In the genomic region with DNA sequence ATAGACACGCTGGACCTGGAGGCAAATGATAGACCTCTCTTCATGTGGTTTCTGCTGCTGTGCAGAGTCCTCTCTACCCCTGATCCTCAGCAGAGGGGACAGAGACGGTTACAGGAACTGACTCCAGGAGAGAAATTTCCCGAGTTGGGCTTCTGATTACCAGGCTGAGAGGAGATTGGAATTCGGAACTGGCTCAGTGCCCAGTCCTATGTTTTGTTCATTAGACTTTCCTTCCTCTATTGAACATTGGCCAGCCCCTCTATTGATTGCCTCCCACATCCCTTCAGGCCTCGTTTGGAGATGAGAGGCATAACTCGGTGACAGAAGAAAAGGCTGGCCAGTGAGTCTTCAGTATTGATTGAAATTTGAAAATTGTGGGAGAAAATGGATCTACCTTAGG, we compare ENCODE assay signal across 18 mouse cellular contexts.
DNase-seq lines count a peak whose midpoint lies in the region; TF ChIP-seq lines count a peak whose summit lies in the region.
"Had no signal": no experiment of that assay in that cellular context is flagged by ENCODE, and none has a peak within 500 bp of the region (broad histone marks: within the 10 kb centered on the region; RNA-seq: fewer than 3 reads in every experiment).

No protein-coding gene starts in this region.

- H3K9ac ChIP-seq in liver, adult 2 months (ENCODE audit: low read depth, low read length): no peak overlapping the region
- H3K9ac ChIP-seq: embryonic facial prominence, embryonic 12.5 days; liver, embryonic 14.5 days; midbrain, embryonic 12.5 days had no signal

- peak; percentile 18 for DNase-seq in gastrocnemius, postnatal 10 days
- no peak for DNase-seq in gastrocnemius, postnatal 25 days
- peak; percentile 12 for DNase-seq in liver, adult 2 months (ENCODE audit: extremely low read depth, low read depth, low spot score)
- no peak for DNase-seq in liver
- DNase-seq in ovary, postnatal 14 days (ENCODE audit: low spot score): peak; percentile 2
- no peak for DNase-seq in ovary, postnatal 36 days (ENCODE audit: low spot score)
- DNase-seq in lung, postnatal 14 days: peak; percentile 8
- no peak for DNase-seq in yolk sac, embryonic 10.5 days (ENCODE audit: low spot score)
- DNase-seq: adrenal gland, adult 2 months; cerebellum, adult 8-10 months; thymus, postnatal 14 days had no signal

- H3K27ac ChIP-seq in liver, adult 2 months (replicated peaks; ENCODE audit: insufficient read depth, low read depth, low read length): no peak overlapping the region
- H3K27ac ChIP-seq: embryonic facial prominence, embryonic 12.5 days; hindbrain, embryonic 10.5 days; hindbrain, postnatal 0 days; layer of hippocampus, adult 2 months; liver, embryonic 14.5 days; midbrain, embryonic 12.5 days had no signal

- no peaks in the 10 kb centered on the region for H3K27me3 ChIP-seq in liver, adult 2 months (ENCODE audit: control insufficient read depth, insufficient read depth, low read length)
- H3K27me3 ChIP-seq: embryonic facial prominence, embryonic 12.5 days; midbrain, embryonic 12.5 days had no signal

- no peak for TF ChIP-seq POLR2A in liver, adult 2 months (IDR thresholded peaks at IDR 0.05; ENCODE audit: extremely low read depth, insufficient read depth, low read length)

- H3K36me3 ChIP-seq in liver, adult 2 months (ENCODE audit: control insufficient read depth, insufficient read depth, low read length): no peaks in the 10 kb centered on the region
- H3K36me3 ChIP-seq: embryonic facial prominence, embryonic 12.5 days; hindbrain, embryonic 10.5 days; midbrain, embryonic 12.5 days had no signal

- TF ChIP-seq CTCF in liver, adult 2 months (IDR thresholded peaks at IDR 0.05; ENCODE audit: low read depth, low read length): no peak

- H3K79me2 ChIP-seq in liver, adult 2 months (ENCODE audit: control insufficient read depth, insufficient read depth, low read length): no peaks in the 10 kb centered on the region

- 32% methylated on average over 6 of the region's 6 CpGs for WGBS in liver, adult 2 months

- H3K4me1 ChIP-seq in liver, adult 2 months (ENCODE audit: control insufficient read depth, insufficient read depth, low read length): no peaks in the 10 kb centered on the region; the same call in 1 of the 2 replicates
- H3K4me1 ChIP-seq: hindbrain, embryonic 10.5 days had no signal

- no peak overlapping the region for H3K4me3 ChIP-seq in liver, adult 2 months (ENCODE audit: insufficient read depth, low read depth, low read length)
- H3K4me3 ChIP-seq: embryonic facial prominence, embryonic 12.5 days; hindbrain, embryonic 10.5 days; layer of hippocampus, adult 2 months; midbrain, embryonic 12.5 days; myocyte had no signal

Comparison
In these comparisons a context has a peak if more than half of its experiments do, and no peak if none do; other contexts are left out.
1. DNase-seq: peak in gastrocnemius, postnatal 10 days (single experiment), liver, adult 2 months (single experiment), ovary, postnatal 14 days (single experiment) and lung, postnatal 14 days (single experiment); none in gastrocnemius, postnatal 25 days (single experiment), liver (single experiment), ovary, postnatal 36 days (single experiment) and yolk sac, embryonic 10.5 days (single experiment).